Mouse (Mus musculus) lung, postnatal 14 days (tissue): ENCODE results near the gene Patz1.

Experiments
- DNase-seq: peaks from one replicate; pipeline ENCODE4 v3.0.0; 2021

The Patz1 gene

GRCm38 (mm10) chr11:3292711-3293249 is 4.1 kb downstream of the Patz1 start:
- peak; percentile 42 for DNase-seq

- no peak for DNase-seq
Observed at GRCm38 (mm10) chr11:3293361-3293760, 4.7 kb downstream of the Patz1 start.

- DNase-seq, result no peak
Observed at GRCm38 (mm10) chr11:3294641-3295040, 6.0 kb downstream of the Patz1 start.

- no peak for DNase-seq
Observed at GRCm38 (mm10) chr11:3296056-3296455, 7.4 kb downstream of the Patz1 start.

- DNase-seq, result no peak
Observed at GRCm38 (mm10) chr11:3297871-3298812, 9.5 kb downstream of the Patz1 start.

GRCm38 (mm10) chr11:3298813-3299185 is 10.1 kb downstream of the Patz1 start:
- DNase-seq, result no peak

- DNase-seq, result no peak
Observed at GRCm38 (mm10) chr11:3301075-3301474, 12.4 kb downstream of the Patz1 start.

- DNase-seq, result no peak
Observed at GRCm38 (mm10) chr11:3302385-3302784, 13.7 kb downstream of the Patz1 start.

- DNase-seq, result peak; percentile 47
Observed at GRCm38 (mm10) chr11:3302792-3303191, 14.1 kb downstream of the Patz1 start.

- DNase-seq, result no peak
Observed at GRCm38 (mm10) chr11:3305821-3306220, 17.1 kb downstream of the Patz1 start.

GRCm38 (mm10) chr11:3307875-3308274 is 19.2 kb downstream of the Patz1 start:
- no peak for DNase-seq

- DNase-seq, result no peak
Observed at GRCm38 (mm10) chr11:3309884-3310283, 21.2 kb downstream of the Patz1 start.

- no peak for DNase-seq
Observed at GRCm38 (mm10) chr11:3310789-3311585, 22.3 kb downstream of the Patz1 start.

- DNase-seq, result no peak
Observed at GRCm38 (mm10) chr11:3311586-3312347, 23.1 kb downstream of the Patz1 start.

- DNase-seq, result no peak
Observed at GRCm38 (mm10) chr11:3313294-3313693, 24.6 kb downstream of the Patz1 start.

- peak; percentile 84 for DNase-seq
Observed at GRCm38 (mm10) chr11:3314148-3314547, 25.5 kb downstream of the Patz1 start.

- DNase-seq, result no peak
Observed at GRCm38 (mm10) chr11:3318286-3318685, 29.6 kb downstream of the Patz1 start.

- DNase-seq, result no peak
Observed at GRCm38 (mm10) chr11:3328271-3328670, 39.6 kb downstream of the Patz1 start.

- DNase-seq, result no peak
Observed at GRCm38 (mm10) chr11:3328806-3329775, 40.4 kb downstream of the Patz1 start.

GRCm38 (mm10) chr11:3329891-3330451 is 41.3 kb downstream of the Patz1 start, which contains the start of gene Pik3ip1:
Gene Pik3ip1, plus strand, starts transcription at chr11:3330401.
- no peak for DNase-seq

- peak; percentile 87 for DNase-seq
Observed at GRCm38 (mm10) chr11:3330566-3330965, 41.9 kb downstream of the Patz1 start.
